Mouse (Mus musculus): ENCODE data around the gene Ccdc183.

Ccdc183 gene

DNA sequence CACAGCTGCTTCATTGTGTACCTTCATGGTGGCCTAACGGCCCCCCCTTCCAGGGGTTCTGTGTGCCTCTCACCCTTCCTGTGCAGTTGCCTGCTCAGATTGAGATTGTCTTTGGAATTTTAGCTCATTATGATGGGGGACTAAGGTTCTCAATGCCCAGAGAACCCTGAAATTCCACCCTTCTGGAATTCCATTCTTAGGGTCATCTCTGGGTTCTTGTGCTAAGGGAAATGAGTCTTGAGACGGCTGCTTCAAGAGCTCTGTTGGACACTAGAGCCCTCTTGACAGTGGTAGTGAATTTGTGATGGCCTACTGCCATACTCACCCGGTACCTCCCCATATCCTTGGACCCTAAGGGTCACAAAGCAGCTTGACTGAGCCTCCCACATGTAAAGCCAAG lies at the start of gene Ccdc183:
Ccdc183 (minus strand) TSS at position 101 of the 400 bp plus-strand sequence.
- DNase-seq (ENCODE audit: low spot score), result no peak

DNA sequence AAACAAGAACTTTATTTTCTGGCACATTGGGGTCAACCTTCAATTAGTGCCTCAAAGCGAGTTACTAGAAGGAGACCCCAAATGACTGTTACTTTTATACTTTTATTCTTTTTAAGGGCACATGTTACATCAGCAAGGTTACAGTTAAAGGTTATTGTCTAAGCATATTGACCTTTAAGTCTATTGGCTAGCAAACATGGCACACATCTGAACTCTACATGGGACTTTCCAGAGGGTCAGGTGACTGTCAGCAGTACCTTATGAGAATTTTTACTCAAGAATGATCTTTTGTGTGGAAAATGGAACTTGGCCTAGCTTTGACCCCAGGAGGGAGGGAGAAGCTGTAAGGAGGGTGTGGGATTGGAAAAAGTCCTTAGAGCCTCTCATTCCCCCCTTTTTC lies 49.0 kb upstream of the Ccdc183 start:
- no peak for DNase-seq (ENCODE audit: low spot score)

DNA sequence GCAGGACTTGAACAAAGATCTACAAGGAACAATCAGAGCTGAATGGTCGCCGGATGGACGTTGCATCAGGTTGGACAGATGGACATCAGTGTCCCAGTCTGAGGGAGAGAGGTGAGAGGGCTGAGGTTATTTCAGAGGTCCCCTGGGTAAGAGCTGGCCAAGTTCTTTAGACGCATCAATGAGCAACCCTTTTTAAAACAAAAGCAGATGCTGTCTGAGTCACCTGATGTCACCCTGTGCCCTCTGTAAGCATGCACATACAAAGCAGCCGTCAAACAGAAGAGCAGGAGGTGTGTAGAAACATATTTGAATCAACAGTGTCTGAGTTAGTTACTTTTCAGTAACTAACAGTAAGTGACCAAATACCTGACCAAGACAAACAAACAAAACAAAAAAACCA lies 46.6 kb upstream of the Ccdc183 start:
- no peak for DNase-seq (ENCODE audit: low spot score)

DNA sequence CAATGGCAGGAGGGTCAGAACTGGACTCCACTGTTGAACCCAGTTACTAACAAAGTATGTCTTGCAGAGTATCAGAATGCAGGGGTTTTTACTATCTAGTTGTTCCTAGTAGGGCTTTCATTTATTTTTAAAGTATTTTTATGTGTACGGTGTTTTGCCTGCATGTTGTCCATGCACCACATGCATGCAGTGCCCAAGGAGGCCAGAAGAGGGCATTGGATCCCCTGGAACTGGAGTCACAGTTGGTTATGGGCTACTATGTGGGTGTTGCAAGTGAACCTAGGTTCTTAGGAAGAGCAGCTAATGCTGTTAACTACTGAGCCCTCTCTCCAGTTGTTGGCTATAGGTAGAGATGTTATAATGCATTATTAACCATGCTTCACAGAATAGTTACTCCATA lies 46.0 kb upstream of the Ccdc183 start:
- DNase-seq (ENCODE audit: low spot score), result no peak

DNA sequence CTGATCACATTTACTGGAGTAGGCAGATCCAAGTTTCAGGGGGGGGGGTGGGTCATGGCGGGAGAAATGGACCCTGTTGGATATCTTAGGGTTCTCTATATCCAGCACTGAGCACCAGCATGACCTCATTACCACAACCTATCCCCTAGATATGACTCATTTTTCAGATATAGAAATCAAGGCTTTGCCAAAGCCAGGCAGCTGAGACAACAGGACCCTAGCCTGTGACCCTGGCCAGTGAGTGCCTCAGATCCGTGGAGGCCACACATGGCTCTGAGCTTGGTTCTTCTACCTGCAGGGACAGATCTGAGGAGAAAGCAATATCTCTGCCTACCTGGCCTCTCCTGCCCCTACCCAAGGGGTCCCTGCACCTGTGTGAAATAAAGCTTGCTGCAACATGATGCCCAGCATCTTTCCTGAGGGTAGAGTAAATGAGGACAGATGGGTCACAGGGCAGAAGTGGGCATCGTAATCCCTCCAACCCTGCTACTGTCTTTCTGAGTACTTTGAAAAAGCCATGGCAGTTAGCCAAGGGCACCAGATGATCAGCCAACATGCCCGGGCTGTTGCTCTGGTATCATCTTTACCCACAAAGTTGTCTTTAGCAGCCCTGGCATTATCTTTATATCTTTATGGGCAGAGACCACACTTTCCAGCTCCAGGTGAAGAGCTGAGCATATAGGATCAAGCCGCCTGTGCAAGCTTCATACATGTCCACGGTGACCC lies 43.9 kb upstream of the Ccdc183 start:
- DNase-seq (ENCODE audit: low spot score), result no peak

DNA sequence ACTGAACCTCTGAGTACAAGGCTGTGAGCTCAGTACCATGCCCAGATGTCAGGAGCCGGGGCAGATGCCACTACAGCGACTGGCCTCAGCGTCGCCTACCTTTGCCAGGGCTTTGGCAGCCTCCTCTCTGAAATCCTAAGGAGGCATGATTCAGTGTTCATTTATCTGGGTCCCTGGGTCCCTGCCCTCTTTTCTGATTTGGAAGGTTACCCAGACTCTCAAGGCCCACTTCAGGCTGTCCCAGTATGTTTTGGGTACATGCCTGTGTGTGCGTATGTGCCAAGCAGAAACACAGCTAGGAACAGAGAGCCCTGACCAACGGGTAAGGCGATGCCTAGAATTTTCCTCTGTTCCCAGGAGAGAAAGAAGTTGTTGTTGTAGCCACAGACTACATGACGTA lies 42.8 kb upstream of the Ccdc183 start:
- no peak for DNase-seq (ENCODE audit: low spot score)

DNA sequence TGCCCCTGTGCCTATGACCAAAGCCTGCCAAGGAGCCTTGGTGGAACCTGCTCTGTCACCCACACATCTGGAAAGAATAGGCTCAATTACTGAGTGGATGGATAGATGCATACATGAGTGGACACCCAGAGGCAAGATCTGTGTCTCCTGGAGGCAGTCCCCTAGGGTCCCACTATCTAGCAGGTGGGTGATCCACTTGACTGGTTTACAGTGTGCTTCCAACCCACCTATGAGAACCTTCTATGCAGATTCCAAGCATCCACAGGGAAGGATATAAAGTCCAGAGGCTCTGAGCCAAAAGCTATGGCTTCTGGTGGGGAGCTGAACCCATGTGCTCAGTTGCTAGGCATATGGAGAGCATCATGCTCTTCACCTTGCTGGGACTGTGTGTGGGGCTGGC lies 40.2 kb upstream of the Ccdc183 start, which contains the start of gene Lcn5:
Lcn5 (plus strand) TSS at position 301 of the 400 bp plus-strand sequence.
- DNase-seq (ENCODE audit: low spot score), result no peak

DNA sequence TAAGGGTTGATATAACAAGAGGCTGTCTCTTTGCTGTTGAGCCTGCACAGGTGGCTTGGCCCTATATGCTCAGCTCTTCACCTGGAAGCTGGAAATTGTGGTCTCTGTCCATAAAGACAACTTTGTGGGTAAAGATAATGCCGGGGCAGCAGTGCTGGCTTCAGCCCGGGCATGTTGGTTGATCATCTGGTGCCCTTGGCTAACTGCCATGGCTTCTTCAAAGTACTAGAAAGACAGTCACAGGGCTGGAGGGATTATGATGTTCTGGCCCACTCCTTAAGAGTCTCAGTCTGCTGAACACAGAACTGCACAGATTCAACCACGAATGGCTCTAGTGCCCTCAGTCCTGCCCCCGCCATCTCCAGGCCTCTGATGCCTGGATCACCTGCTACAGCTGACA lies 39.8 kb upstream of the Ccdc183 start:
- no peak for DNase-seq (ENCODE audit: low spot score)

DNA sequence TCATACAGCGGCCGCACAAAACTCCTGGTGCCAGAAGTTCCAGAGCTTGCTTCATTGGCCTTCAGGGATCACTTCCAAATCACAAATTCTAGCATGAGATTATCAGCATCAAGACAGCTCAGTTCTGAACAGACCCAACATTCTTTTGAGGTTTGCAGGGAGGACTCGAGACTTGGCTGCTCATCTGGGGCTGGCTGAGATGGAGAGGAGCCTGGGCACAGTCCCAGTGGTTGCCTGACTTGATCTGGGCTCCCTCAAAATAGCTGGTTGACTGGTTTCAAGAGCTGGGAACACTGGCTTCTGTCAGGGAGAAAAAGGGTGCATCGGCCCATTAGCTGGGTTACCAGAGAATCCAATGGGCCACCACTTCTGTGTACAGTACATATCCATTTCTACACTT lies 39.2 kb upstream of the Ccdc183 start:
- no peak for DNase-seq (ENCODE audit: low spot score)

DNA sequence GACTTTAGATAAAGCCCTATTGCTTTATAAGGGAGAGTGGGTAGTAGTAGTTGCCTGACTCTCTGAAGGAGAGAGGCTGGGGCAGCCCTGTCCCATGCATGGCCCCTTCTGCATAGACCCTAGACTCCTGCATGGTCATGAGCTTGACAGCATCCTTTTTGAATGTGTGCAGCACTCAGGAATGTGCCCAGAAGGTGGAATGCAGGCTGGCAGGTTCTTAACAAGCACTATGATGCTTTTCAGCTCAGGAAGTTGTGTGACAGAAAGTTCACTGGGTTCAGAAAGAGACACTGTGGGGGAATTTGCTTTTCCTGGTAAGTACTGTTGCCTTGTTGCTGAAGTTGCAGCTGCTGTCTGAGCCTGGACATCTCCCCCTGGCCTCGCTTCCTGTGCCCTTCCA lies 37.0 kb upstream of the Ccdc183 start:
- DNase-seq (ENCODE audit: low spot score), result no peak

DNA sequence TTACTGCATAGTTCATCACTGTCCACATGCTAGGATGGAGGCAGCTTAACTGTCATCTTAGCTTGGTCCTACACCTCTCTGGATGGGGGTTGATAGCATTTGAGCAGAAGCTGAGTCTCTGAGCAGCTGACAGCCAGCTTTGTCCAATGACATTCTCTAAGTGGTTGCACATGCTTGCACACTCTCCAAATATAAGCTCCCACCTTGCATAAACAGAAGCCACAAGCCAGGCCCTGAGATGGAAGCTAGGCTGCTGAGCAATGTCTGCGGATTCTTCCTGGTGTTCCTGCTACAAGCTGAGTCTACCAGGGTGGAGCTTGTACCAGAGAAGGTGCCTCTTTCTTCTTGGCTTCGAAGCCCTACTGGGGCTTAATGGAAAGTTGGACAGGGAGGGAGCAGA lies 35.4 kb upstream of the Ccdc183 start, which contains the start of gene Lcn8:
Lcn8 (plus strand) TSS at position 219 of the 400 bp plus-strand sequence.
- DNase-seq (ENCODE audit: low spot score), result no peak

DNA sequence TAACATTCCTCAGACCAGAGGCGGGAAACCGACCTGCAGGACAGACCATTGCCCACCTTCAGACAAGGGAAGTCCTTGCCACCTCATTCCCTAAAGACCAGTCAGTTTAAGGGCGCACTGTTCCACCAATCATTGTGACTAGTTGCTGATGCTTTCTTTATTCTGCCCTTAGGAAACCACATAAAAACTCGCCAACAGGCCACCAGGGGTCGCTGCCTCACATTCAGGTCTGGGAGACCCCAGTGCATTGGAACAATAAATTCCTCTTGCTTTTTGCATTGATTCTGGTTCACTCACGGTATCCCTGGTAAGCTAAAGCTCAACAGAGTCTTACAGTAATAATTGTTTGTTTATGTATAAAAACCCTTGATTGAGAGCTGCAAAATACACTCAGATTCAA lies 22.4 kb upstream of the Ccdc183 start:
- no peak for DNase-seq (ENCODE audit: low spot score)

DNA sequence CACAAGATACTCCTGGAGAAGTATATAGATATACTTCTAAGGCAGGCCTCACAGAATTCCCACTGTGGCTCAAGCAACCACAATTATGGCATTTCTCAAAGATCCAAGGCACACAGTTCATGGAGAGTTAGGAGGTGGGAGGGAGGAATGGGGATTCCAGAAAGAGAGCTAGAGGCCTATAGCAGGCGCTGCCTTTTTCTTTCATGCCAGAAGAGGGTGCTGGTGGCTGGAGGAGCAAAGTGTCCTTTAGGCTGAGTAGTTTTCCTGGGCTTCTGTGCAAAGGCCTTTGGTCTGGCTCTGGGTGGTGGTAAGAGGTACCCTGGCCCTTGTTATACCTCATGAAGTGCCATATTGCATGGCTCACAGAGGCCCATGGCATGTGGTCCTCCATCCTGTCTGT lies 16.6 kb upstream of the Ccdc183 start:
- no peak for DNase-seq (ENCODE audit: low spot score)

DNA sequence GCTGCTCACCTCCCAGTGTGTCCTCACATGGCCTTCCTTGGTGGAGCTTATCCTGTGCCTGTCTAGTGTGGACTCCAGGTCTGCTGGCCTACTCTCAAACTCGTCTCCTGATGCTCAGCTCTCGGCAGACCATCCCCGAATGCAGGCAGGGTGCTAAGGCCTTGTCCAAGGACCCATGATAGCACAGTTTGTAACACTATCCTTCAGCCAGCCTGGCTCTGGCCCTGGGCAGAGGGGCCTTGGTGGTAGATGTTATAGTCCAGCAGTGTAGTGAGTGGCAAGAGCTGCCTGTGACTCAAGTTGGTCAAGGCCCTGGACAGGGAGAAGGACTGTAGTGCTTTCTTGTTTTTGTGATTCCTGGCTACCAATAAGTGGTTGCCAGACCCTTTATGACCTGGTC lies 16.1 kb upstream of the Ccdc183 start:
- DNase-seq (ENCODE audit: low spot score), result no peak

DNA sequence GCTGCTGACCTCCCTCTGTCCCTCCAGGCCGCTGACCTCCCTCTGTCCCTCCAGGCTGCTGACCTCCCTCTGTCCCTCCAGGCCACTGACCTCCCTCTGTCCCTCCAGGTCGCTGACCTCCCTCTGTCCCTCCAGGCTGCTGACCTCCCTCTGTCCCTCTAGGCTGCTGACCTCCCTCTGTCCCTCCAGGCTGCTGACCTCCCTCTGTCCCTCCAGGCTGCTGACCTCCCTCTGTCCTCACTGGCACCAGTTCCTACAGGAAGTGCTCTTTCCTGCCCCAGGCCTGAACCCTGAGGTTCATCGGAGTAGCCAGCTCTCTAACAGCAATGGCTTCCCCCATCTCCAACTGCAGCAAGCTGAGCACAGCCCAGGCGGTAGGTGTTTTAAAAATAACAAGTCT lies 11.3 kb upstream of the Ccdc183 start:
- DNase-seq (ENCODE audit: low spot score), result no peak

DNA sequence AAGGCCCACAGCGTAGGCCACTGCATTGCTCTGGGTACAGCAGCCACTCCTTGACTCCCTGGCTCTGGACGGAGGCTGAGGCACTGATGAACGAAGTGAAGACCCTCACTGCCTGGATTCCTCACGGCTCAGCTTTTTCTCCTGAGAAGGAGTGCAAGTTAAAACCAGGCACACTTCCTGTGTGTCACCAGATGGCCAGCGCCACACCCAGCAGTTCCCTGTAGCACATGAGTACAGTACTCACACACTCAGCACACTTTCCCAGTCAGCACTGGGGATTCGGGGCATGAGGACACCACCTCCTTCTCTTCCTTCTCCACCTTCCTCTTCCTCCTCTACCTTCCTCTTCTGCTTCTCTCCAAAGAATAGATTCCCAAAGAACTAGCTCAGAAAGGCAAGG lies 10.3 kb upstream of the Ccdc183 start, which contains the start of gene Fcna:
Fcna (minus strand) TSS at position 220 of the 400 bp plus-strand sequence.
- DNase-seq (ENCODE audit: low spot score), result no peak

DNA sequence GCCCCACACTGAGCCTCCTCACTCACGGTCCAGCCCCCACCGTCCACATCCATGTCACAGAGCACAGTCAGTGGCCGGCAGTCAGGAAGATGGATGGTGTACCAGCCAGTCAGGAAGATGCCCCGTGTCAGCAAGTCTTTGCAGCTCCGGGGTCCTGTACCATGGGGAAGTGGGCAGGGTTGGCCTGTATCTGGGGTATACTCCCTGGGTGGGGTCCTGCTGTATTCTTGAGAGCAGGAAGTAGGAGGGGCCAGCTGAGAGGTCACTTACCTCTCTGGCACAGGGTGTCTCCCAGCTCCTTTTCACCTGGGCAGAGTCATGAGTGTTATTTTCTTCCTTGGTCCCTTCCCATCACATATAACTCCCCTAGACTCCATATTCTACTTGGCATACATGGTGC lies 8.5 kb upstream of the Ccdc183 start:
- no peak for DNase-seq (ENCODE audit: low spot score)

DNA sequence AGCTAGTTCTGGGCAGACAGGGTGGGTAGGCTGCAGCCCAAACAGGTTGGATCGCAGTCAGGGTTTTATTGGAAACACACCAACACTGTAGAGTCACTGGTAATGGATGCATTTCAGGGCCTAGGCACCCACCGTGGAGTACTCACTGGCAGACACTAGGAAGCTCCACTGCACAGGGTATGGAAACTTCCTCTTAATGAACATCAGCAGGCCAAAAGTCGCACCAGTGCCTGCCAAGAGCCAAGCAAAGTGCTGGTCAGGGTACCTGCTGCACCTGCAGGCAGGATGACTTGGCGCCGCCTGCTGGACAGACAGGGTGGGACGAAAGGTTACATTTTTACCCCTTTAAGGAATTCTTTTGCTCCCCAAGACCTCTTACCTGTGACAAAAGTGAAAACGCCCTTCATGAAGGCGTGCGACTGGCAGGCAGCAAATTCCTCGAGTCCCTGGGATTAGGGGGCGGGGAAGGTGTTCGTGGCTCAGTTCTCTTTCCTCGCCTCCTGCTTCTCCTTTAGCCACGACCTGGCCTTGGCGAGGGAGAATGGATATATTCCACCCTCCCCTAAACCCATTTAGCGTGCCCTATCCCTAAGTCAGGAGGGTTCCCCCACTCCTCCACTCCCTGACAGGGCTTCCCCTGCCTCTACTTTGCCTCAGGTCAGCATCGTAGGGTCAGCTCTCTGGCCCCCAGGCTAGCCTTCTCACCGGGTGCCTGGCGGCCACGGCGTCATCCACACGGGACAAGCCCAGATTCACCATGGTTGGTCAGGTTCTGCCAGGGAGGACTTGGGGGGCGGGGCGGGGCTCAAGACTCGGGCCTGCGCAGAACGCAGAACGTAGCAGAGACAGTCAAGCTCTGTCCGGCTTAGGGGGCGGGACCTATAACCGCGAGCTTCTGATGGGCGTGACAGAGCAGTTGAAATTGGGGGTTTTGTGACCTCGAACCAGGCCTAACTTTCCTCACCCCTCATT lies 4.0 kb upstream of the Ccdc183 start, which contains the start of gene Tmem141:
Tmem141 (minus strand) TSS at position 777 of the 972 bp plus-strand sequence.
- peak; percentile 67 for DNase-seq (ENCODE audit: low spot score)

DNA sequence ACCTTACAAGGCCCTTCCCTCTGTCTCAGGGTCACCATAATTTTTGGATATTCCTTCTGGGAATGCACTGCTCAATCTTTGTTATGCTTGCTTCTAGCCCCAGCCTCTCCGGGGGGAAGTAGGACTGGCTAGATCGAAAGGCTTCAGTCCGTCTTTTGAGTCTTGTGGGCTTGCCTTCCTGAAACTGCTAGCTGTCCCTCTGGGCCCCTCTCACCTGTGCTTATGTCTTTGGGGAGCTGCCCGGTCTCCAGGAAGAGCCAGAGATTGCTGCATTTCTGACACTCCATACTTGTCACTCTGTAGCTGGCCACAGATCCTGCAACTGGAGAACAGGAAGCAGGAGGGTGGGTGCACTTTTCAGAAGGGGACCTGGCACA lies 3.4 kb upstream of the Ccdc183 start:
- no peak for DNase-seq (ENCODE audit: low spot score)

DNA sequence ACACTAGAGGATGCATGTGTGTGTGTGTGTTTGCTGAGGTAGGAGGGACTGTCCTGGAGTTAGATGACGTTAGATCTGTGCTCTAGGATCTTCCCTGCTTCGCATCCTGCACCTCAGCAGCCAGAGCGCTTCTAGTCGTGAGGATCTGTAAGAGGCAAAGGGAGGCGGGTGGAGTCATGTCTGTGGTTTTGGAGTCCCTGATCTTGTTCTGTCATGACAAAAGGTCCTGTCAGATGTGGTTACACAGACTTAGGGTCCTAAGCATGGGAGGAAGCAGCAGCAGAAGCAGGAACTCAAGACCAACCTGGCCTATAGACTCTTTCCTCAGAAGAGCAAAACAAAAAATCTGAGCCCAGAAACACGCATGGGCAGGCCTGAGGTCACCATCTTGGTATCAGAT lies 2.9 kb upstream of the Ccdc183 start:
- DNase-seq (ENCODE audit: low spot score), result no peak

DNA sequence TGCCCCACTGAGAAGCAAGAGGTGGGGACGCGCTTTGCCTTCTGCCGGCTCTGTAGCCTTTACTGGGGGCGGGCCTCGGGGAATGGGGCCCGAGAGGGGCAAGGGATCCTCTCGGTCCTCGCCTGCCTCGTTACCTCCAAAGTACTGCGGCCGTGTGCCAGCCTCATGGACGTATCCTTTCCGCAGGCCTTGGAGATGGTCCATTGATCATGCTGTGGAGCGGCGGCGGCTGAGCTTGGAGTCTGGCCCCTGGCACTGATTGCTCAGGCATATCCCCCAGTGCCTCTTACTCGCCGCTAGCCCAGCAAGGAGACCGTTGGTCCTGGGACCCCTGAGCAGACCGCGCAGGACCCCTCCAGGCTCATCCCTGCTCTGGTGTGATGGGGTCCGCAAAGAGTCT lies 1.1 kb downstream of the Ccdc183 start:
- no peak for DNase-seq (ENCODE audit: low spot score)

DNA sequence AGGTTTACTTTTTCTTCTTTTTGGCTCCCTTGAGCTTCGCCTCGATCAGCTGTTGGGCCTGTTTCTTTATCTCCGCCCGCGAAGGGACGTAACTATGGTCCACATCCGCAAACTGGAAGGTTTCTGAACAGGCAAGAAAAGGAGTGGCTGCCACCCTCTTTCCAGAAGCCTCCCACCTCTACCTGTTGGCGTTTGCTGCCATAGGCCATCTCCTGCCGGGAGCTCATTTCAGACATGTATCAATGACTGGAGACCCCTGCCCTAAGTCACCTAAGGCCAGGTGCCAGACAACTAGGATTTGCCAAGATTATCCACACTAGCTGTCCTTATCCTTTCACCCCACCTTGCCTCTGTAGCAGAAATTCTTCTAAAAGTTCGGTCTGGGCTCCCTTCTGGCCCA lies 8.8 kb downstream of the Ccdc183 start:
- no peak for DNase-seq (ENCODE audit: low spot score)

Data from urinary bladder, postnatal 10 days (tissue).